Mouse (Mus musculus) E14TG2a.4 (cell line): ENCODE data around the gene Actrt2.

Experiments
- CTCF ChIP-seq: conservative IDR thresholded peaks from 2 replicates; pipeline ENCODE4 v1.5.1; 2014; ENCODE audit warnings: low read length
- POU5F1 ChIP-seq: IDR thresholded peaks from 2 replicates; pipeline ENCODE4 v1.6.1; 2014; ENCODE audit warnings: low read length, borderline replicate concordance

GRCm38 (mm10) chr4:154705681-154706080, 38.0 kb upstream of the Actrt2 start:
- TF ChIP-seq CTCF (no peak), POU5F1 (no peak)
